Mouse (Mus musculus): ENCODE results near the gene Kdm2b.

DNA sequence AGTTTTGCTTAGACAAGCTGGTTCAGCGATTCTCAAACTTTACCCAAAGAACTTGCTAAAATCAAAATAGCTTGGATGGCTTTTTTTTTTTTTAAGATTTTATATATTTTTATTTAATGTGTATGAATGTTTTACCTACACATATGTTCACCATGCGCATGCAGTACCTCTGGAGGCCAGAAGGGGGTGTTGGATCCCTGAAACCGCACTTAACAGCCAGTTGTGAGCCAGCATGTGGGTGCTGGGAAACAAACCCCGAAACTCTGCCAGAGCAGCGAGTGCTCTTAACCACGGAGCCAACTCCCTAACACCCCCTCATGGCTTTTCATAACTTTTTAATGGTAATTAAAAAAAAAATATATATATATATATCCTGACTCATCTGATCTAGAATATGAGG, 21.2 kb upstream of the Kdm2b start:
- TF ChIP-seq ZNF384 (IDR thresholded peaks at IDR 0.05; ENCODE audit: low read depth, low read length) (no peak), CHD2 (IDR thresholded peaks at IDR 0.05; ENCODE audit: low read depth, low read length) (no peak), HCFC1 (IDR thresholded peaks at IDR 0.05; ENCODE audit: borderline replicate concordance, insufficient read depth, low read length) (no peak)
